Mouse (Mus musculus): ENCODE data around the gene 3110082I17Rik. TPM values are rescaled to one million over a fixed set of nuclear protein-coding genes. Genes with fewer than 3 reads are reported as not detected.
A peak's percentile ranks its signal among the peaks of the same experiment; 100 is the strongest.

Gene 3110082I17Rik
- 14.9 and 15.1 TPM in 2 replicates for polyA plus RNA-seq (2015; fragmentation: Nextera tagmentation; extraction: Ambion mirVana)

- H3K9ac ChIP-seq: peak within 1 kb of the TSS; percentile 76
- H3K4me1 ChIP-seq (replicated peaks): peaks cover 15% of the 10 kb centered on the region
- WGBS: 4% methylated on average over 42 of the region's 42 CpGs
- H3K27me3 ChIP-seq: no peaks in the 10 kb centered on the region
- H3K36me3 ChIP-seq: no peaks in the 10 kb centered on the region
- H3K9me3 ChIP-seq: no peaks in the 10 kb centered on the region
- H3K4me2 ChIP-seq: peak within 1 kb of the TSS; percentile 78
- no peak within 1 kb of the TSS for H3K27ac ChIP-seq (replicated peaks)
- H3K4me3 ChIP-seq: peak within 1 kb of the TSS; percentile 66
- ATAC-seq (ENCODE audit: low read depth): peak; percentile 99
Measured at GRCm38 (mm10) chr5:139460384-139461067, at the start of gene 3110082I17Rik. Gene 3110082I17Rik (minus strand): TSS chr5:139460527.

- H3K36me3 ChIP-seq: no peaks in the 10 kb centered on the region
- no peak for ATAC-seq (ENCODE audit: low read depth)
- H3K27me3 ChIP-seq: peaks cover 55% of the 10 kb centered on the region
- no peaks in the 10 kb centered on the region for H3K4me1 ChIP-seq (replicated peaks)
- no peak overlapping the region for H3K9ac ChIP-seq
- no peaks in the 10 kb centered on the region for H3K9me3 ChIP-seq
- H3K4me3 ChIP-seq: no peak overlapping the region
- H3K4me2 ChIP-seq: no peak overlapping the region
- no peak overlapping the region for H3K27ac ChIP-seq (replicated peaks)
- 23% methylated on average over 5 of the region's 5 CpGs for WGBS
Measured at GRCm38 (mm10) chr5:139506207-139506606, 45.9 kb upstream of the 3110082I17Rik start.

GRCm38 (mm10) chr5:139505073-139505606 lies 44.8 kb upstream of the 3110082I17Rik start:
- Histone ChIP-seq H3K27ac (replicated peaks) (no peak overlapping the region), H3K9ac (no peak overlapping the region), H3K4me2 (no peak overlapping the region), H3K4me3 (no peak overlapping the region), H3K9me3 (no peaks in the 10 kb centered on the region), H3K4me1 (replicated peaks) (no peaks in the 10 kb centered on the region), H3K36me3 (no peaks in the 10 kb centered on the region), H3K27me3 (peaks cover 44% of the 10 kb centered on the region)
- WGBS: 6% methylated on average over 12 of the region's 14 CpGs
- 0 out of 2 replicates have a peak, but pooled peaks have one; percentile 19 for ATAC-seq (ENCODE audit: low read depth)

GRCm38 (mm10) chr5:139502281-139502680 lies 42.0 kb upstream of the 3110082I17Rik start:
- Histone ChIP-seq H3K9ac (no peak overlapping the region), H3K4me3 (no peak overlapping the region), H3K27ac (replicated peaks) (no peak overlapping the region), H3K27me3 (peaks cover 24% of the 10 kb centered on the region), H3K4me2 (no peak overlapping the region), H3K36me3 (no peaks in the 10 kb centered on the region), H3K9me3 (no peaks in the 10 kb centered on the region), H3K4me1 (replicated peaks) (0 out of 2 replicates have a peak, but pooled peaks cover 3% of the 10 kb centered on the region)
- 85% methylated on average over 14 of the region's 14 CpGs for WGBS
- no peak for ATAC-seq (ENCODE audit: low read depth)

GRCm38 (mm10) chr5:139498791-139499190 lies 38.5 kb upstream of the 3110082I17Rik start:
- 0 out of 2 replicates have a peak overlapping the region, but pooled peaks have one; percentile 23 for H3K27ac ChIP-seq (replicated peaks)
- H3K9ac ChIP-seq: no peak overlapping the region
- H3K4me3 ChIP-seq: no peak overlapping the region
- no peaks in the 10 kb centered on the region for H3K36me3 ChIP-seq
- 0 out of 2 replicates have a peak, but pooled peaks cover 7% of the 10 kb centered on the region for H3K27me3 ChIP-seq
- no peak overlapping the region for H3K4me2 ChIP-seq
- no peak for ATAC-seq (ENCODE audit: low read depth)
- H3K9me3 ChIP-seq: no peaks in the 10 kb centered on the region
- peaks cover 10% of the 10 kb centered on the region for H3K4me1 ChIP-seq (replicated peaks)
- WGBS: 45% methylated on average over 5 of the region's 5 CpGs

- Histone ChIP-seq H3K4me1 (replicated peaks) (peaks cover 10% of the 10 kb centered on the region), H3K27ac (replicated peaks) (no peak overlapping the region), H3K27me3 (no peaks in the 10 kb centered on the region), H3K4me2 (no peak overlapping the region), H3K9me3 (no peaks in the 10 kb centered on the region), H3K4me3 (no peak overlapping the region), H3K9ac (no peak overlapping the region), H3K36me3 (no peaks in the 10 kb centered on the region)
- no peak for ATAC-seq (ENCODE audit: low read depth)
- WGBS: 60% methylated on average over 5 of the region's 5 CpGs
Measured at GRCm38 (mm10) chr5:139496939-139497338, 36.6 kb upstream of the 3110082I17Rik start.

- Histone ChIP-seq H3K9ac (no peak overlapping the region), H3K27ac (replicated peaks) (peak overlapping the region; percentile 42; the same call in 1 of the 2 replicates), H3K4me1 (replicated peaks) (peaks cover 16% of the 10 kb centered on the region), H3K4me2 (0 out of 2 replicates have a peak overlapping the region, but pooled peaks have one; percentile 7), H3K9me3 (no peaks in the 10 kb centered on the region), H3K4me3 (no peak overlapping the region), H3K27me3 (no peaks in the 10 kb centered on the region), H3K36me3 (no peaks in the 10 kb centered on the region)
- no peak for ATAC-seq (ENCODE audit: low read depth)
- 31% methylated on average over 22 of the region's 22 CpGs for WGBS
Measured at GRCm38 (mm10) chr5:139495019-139495669, 34.8 kb upstream of the 3110082I17Rik start.

GRCm38 (mm10) chr5:139493690-139494089 lies 33.4 kb upstream of the 3110082I17Rik start:
- Histone ChIP-seq H3K9me3 (no peaks in the 10 kb centered on the region), H3K4me1 (replicated peaks) (peaks cover 19% of the 10 kb centered on the region), H3K9ac (no peak overlapping the region), H3K27me3 (no peaks in the 10 kb centered on the region), H3K4me2 (no peak overlapping the region), H3K27ac (replicated peaks) (peak overlapping the region; percentile 62; the same call in 1 of the 2 replicates), H3K4me3 (no peak overlapping the region), H3K36me3 (no peaks in the 10 kb centered on the region)
- 0 out of 2 replicates have a peak, but pooled peaks have one; percentile 45 for ATAC-seq (ENCODE audit: low read depth)
- 22% methylated on average over 5 of the region's 5 CpGs for WGBS

- WGBS: 30% methylated on average over 8 of the region's 8 CpGs
- Histone ChIP-seq H3K4me2 (no peak overlapping the region), H3K4me3 (no peak overlapping the region), H3K27me3 (no peaks in the 10 kb centered on the region), H3K4me1 (replicated peaks) (peaks cover 18% of the 10 kb centered on the region), H3K36me3 (no peaks in the 10 kb centered on the region), H3K9me3 (peaks cover 3% of the 10 kb centered on the region), H3K9ac (no peak overlapping the region), H3K27ac (replicated peaks) (peak overlapping the region; percentile 75)
- peak; percentile 67; the same call in 1 of the 2 replicates for ATAC-seq (ENCODE audit: low read depth)
Measured at GRCm38 (mm10) chr5:139491348-139491747, 31.0 kb upstream of the 3110082I17Rik start.

- WGBS: 63% methylated on average over 11 of the region's 11 CpGs
- ATAC-seq (ENCODE audit: low read depth): no peak
- no peak overlapping the region for H3K4me2 ChIP-seq
- no peak overlapping the region for H3K9ac ChIP-seq
- H3K27ac ChIP-seq (replicated peaks): peak overlapping the region; percentile 57
- H3K9me3 ChIP-seq: peaks cover 7% of the 10 kb centered on the region
- H3K4me3 ChIP-seq: no peak overlapping the region
- no peaks in the 10 kb centered on the region for H3K27me3 ChIP-seq
- H3K4me1 ChIP-seq (replicated peaks): peaks cover 16% of the 10 kb centered on the region
- no peaks in the 10 kb centered on the region for H3K36me3 ChIP-seq
Measured at GRCm38 (mm10) chr5:139490131-139490530, 29.8 kb upstream of the 3110082I17Rik start.

GRCm38 (mm10) chr5:139484185-139484814 lies 24.0 kb upstream of the 3110082I17Rik start, which contains the start of gene Zfand2a:
Gene Zfand2a (minus strand): TSS chr5:139484549.
- Histone ChIP-seq H3K36me3 (peaks cover 25% of the 10 kb centered on the region), H3K9me3 (peaks cover 7% of the 10 kb centered on the region), H3K9ac (peak within 1 kb of the TSS; percentile 88), H3K4me3 (peak within 1 kb of the TSS; percentile 90), H3K4me2 (peak within 1 kb of the TSS; percentile 89), H3K27me3 (no peaks in the 10 kb centered on the region), H3K4me1 (replicated peaks) (peaks cover 17% of the 10 kb centered on the region), H3K27ac (replicated peaks) (peak within 1 kb of the TSS; percentile 89)
- ATAC-seq (ENCODE audit: low read depth): peak; percentile 96
- under 1% methylated on average over 42 of the region's 42 CpGs for WGBS
